In the genomic region with DNA sequence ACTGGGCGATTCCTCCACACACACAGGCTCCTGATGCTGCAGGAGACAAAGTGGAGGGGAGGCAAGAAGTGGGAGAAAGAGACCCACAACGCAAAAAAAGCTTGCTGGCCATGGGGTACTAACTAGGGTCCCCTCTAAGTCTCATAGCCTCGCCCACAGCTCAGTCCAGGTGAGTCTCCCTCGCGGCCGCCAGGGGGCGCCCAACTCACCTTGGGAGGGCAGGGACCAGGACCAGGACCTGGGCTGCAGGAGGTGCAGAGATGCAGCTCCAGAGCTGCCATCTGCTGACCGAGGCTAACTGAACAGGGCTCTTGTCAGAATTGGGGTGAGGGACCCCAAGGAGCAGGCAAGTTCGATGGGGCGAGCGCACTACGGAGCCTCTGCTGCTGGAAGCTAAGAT, we compare ENCODE assay signal across 8 mouse cellular contexts. TPM values are rescaled to one million over a fixed set of nuclear protein-coding genes. Genes with fewer than 3 reads are reported as not detected.
DNase-seq lines count a peak whose midpoint lies in the region; ATAC-seq lines count a peak whose summit lies in the region.

No protein-coding gene starts in this region.

- no peaks in the 10 kb centered on the region for H3K4me1 ChIP-seq in heart, embryonic 11.5 days (ENCODE audit: control insufficient read depth, insufficient read depth, low read length)
- H3K4me1 ChIP-seq in embryonic facial prominence, embryonic 13.5 days = 0 out of 2 replicates have a peak, but pooled peaks cover 2% of the 10 kb centered on the region
- peaks cover 5% of the 10 kb centered on the region; the same call in 1 of the 2 replicates for H3K4me1 ChIP-seq in limb, embryonic 10.5 days
- no peaks in the 10 kb centered on the region for H3K4me1 ChIP-seq in midbrain, embryonic 14.5 days (ENCODE audit: control insufficient read depth, insufficient read depth, low read length)
- no peaks in the 10 kb centered on the region for H3K4me1 ChIP-seq in stomach, embryonic 14.5 days (ENCODE audit: control insufficient read depth, insufficient read depth, low read length)

- no peak overlapping the region for H3K27ac ChIP-seq in heart, embryonic 11.5 days (ENCODE audit: low read depth, low read length)
- no peak overlapping the region for H3K27ac ChIP-seq in embryonic facial prominence, embryonic 13.5 days
- no peak overlapping the region for H3K27ac ChIP-seq in limb, embryonic 10.5 days
- no peak overlapping the region for H3K27ac ChIP-seq in midbrain, embryonic 14.5 days (replicated peaks; ENCODE audit: low read depth, low read length)
- H3K27ac ChIP-seq in stomach, embryonic 14.5 days (ENCODE audit: low read length) = no peak overlapping the region

- H3K4me3 ChIP-seq in heart, embryonic 11.5 days (ENCODE audit: low read depth, low read length) = no peak overlapping the region
- no peak overlapping the region for H3K4me3 ChIP-seq in embryonic facial prominence, embryonic 13.5 days
- no peak overlapping the region for H3K4me3 ChIP-seq in limb, embryonic 10.5 days
- no peak overlapping the region for H3K4me3 ChIP-seq in midbrain, embryonic 14.5 days (replicated peaks; ENCODE audit: low read depth, low read length)
- no peak overlapping the region for H3K4me3 ChIP-seq in stomach, embryonic 14.5 days (ENCODE audit: low read depth, low read length)

- no peak overlapping the region for H3K9ac ChIP-seq in heart, embryonic 11.5 days (ENCODE audit: low read depth, low read length)
- no peak overlapping the region for H3K9ac ChIP-seq in embryonic facial prominence, embryonic 13.5 days
- no peak overlapping the region for H3K9ac ChIP-seq in midbrain, embryonic 14.5 days (replicated peaks; ENCODE audit: low read length)
- no peak overlapping the region for H3K9ac ChIP-seq in stomach, embryonic 14.5 days (replicated peaks; ENCODE audit: low read depth, low read length)

- DNase-seq in heart, adult 11 months = peak; percentile 91
- DNase-seq in adrenal gland, postnatal 4 days (ENCODE audit: low spot score in 2 of 2) = peak; percentile 15 to 25
- peak; percentile 59 for DNase-seq in heart, postnatal 4 days
- DNase-seq in limb, embryonic 10.5 days (ENCODE audit: low spot score) = peak; percentile 86
- peak; percentile 76 for DNase-seq in midbrain, embryonic 14.5 days

- H3K36me3 ChIP-seq in heart, embryonic 11.5 days (ENCODE audit: control insufficient read depth, insufficient read depth, low read length) = no peaks in the 10 kb centered on the region
- H3K36me3 ChIP-seq in embryonic facial prominence, embryonic 13.5 days = no peaks in the 10 kb centered on the region
- H3K36me3 ChIP-seq in limb, embryonic 10.5 days = no peaks in the 10 kb centered on the region
- no peaks in the 10 kb centered on the region for H3K36me3 ChIP-seq in midbrain, embryonic 14.5 days (ENCODE audit: control insufficient read depth, insufficient read depth, low read length)
- no peaks in the 10 kb centered on the region for H3K36me3 ChIP-seq in stomach, embryonic 14.5 days (ENCODE audit: control insufficient read depth, insufficient read depth, low read length)

- H3K4me2 ChIP-seq in heart, embryonic 11.5 days = no peak overlapping the region
- peak overlapping the region; percentile 34 for H3K4me2 ChIP-seq in embryonic facial prominence, embryonic 13.5 days
- no peak overlapping the region for H3K4me2 ChIP-seq in midbrain, embryonic 14.5 days (ENCODE audit: low read length)
- no peak overlapping the region for H3K4me2 ChIP-seq in stomach, embryonic 14.5 days (replicated peaks; ENCODE audit: low read depth, low read length)

- H3K9me3 ChIP-seq in heart, embryonic 11.5 days (replicated peaks; ENCODE audit: control insufficient read depth, low read length) = no peaks in the 10 kb centered on the region
- H3K9me3 ChIP-seq in embryonic facial prominence, embryonic 13.5 days = no peaks in the 10 kb centered on the region
- no peaks in the 10 kb centered on the region for H3K9me3 ChIP-seq in limb, embryonic 10.5 days (replicated peaks)
- no peaks in the 10 kb centered on the region for H3K9me3 ChIP-seq in midbrain, embryonic 14.5 days (ENCODE audit: control insufficient read depth, low read length)
- no peaks in the 10 kb centered on the region for H3K9me3 ChIP-seq in stomach, embryonic 14.5 days (ENCODE audit: control insufficient read depth, low read depth, low read length)

- ATAC-seq in heart, embryonic 11.5 days (replicated peaks; ENCODE audit: insufficient number of reproducible peaks, low FRiP score, low TSS enrichment) = no peak
- ATAC-seq in embryonic facial prominence, embryonic 13.5 days (ENCODE audit: insufficient number of reproducible peaks, insufficient read depth, low FRiP score, low TSS enrichment, low read depth) = peak; percentile 52
- peak; percentile 46; the same call in 1 of the 2 replicates for ATAC-seq in midbrain, embryonic 14.5 days (ENCODE audit: low FRiP score, low TSS enrichment)
- ATAC-seq in stomach, embryonic 14.5 days (ENCODE audit: insufficient number of reproducible peaks, insufficient read depth, low FRiP score, low read depth) = 0 out of 2 replicates have a peak, but pooled peaks have one; percentile 72

- peaks cover 5% of the 10 kb centered on the region; the same call in 1 of the 2 replicates for H3K27me3 ChIP-seq in heart, embryonic 11.5 days (ENCODE audit: control insufficient read depth, insufficient read depth, low read length)
- H3K27me3 ChIP-seq in embryonic facial prominence, embryonic 13.5 days = no peaks in the 10 kb centered on the region
- no peaks in the 10 kb centered on the region for H3K27me3 ChIP-seq in limb, embryonic 10.5 days (ENCODE audit: low read depth, poor library complexity, severe bottlenecking)
- H3K27me3 ChIP-seq in midbrain, embryonic 14.5 days (ENCODE audit: control insufficient read depth, insufficient read depth, low read length) = no peaks in the 10 kb centered on the region
- H3K27me3 ChIP-seq in stomach, embryonic 14.5 days (ENCODE audit: control insufficient read depth, insufficient read depth, low read length) = no peaks in the 10 kb centered on the region

- 10% methylated on average over 12 of the region's 12 CpGs for WGBS in heart, embryonic 11.5 days (ENCODE audit: insufficient replicate concordance)
- 9% methylated on average over 12 of the region's 12 CpGs for WGBS in embryonic facial prominence, embryonic 13.5 days
- 10% methylated on average over 12 of the region's 12 CpGs for WGBS in limb, embryonic 10.5 days
- WGBS in midbrain, embryonic 14.5 days = 11% methylated on average over 12 of the region's 12 CpGs
- 11% methylated on average over 12 of the region's 12 CpGs for WGBS in stomach, embryonic 14.5 days

RNA-seq across cellular contexts. Expression of gene Fcrl5, which starts 24.4 kb away (rescaled TPM):
- not detected in 2 replicates for polyA plus RNA-seq in heart, embryonic 11.5 days (2014; fragmentation: Nextera tagmentation; extraction: Ambion mirVana)
- not detected for total RNA-seq in adrenal gland, postnatal 4 days (2021)
- polyA plus RNA-seq in embryonic facial prominence, embryonic 13.5 days (2015; fragmentation: Nextera tagmentation; extraction: Ambion mirVana) = not detected in 2 replicates
- total RNA-seq in heart, postnatal 4 days (2021) = not detected
- polyA plus RNA-seq in limb, embryonic 10.5 days (2016; fragmentation: Nextera tagmentation; extraction: Ambion mirVana) = not detected in 2 replicates
- polyA plus RNA-seq in midbrain, embryonic 14.5 days (2014; fragmentation: Nextera tagmentation; extraction: Ambion mirVana) = not detected in 2 replicates
- not detected in 2 replicates for polyA plus RNA-seq in stomach, embryonic 14.5 days (2014; fragmentation: Nextera tagmentation; extraction: Ambion mirVana)

RNA-seq across cellular contexts. Expression of gene Fcrl1, which starts 35.0 kb away (rescaled TPM):
- 0.48 TPM in 1 of 2 replicates, not detected in the other for polyA plus RNA-seq in heart, embryonic 11.5 days (2014; fragmentation: Nextera tagmentation; extraction: Ambion mirVana)
- total RNA-seq in adrenal gland, postnatal 4 days (2021) = under 1 TPM; 0.34 to 0.45 TPM
- polyA plus RNA-seq in embryonic facial prominence, embryonic 13.5 days (2015; fragmentation: Nextera tagmentation; extraction: Ambion mirVana) = 0.28 TPM in 1 of 2 replicates, not detected in the other
- not detected for total RNA-seq in heart, postnatal 4 days (2021)
- 0.10 TPM in 1 of 2 replicates, not detected in the other for polyA plus RNA-seq in limb, embryonic 10.5 days (2016; fragmentation: Nextera tagmentation; extraction: Ambion mirVana)
- 0.13 TPM in 1 of 2 replicates, not detected in the other for polyA plus RNA-seq in midbrain, embryonic 14.5 days (2014; fragmentation: Nextera tagmentation; extraction: Ambion mirVana)
- polyA plus RNA-seq in stomach, embryonic 14.5 days (2014; fragmentation: Nextera tagmentation; extraction: Ambion mirVana) = 0.20 and 0.54 TPM in 2 replicates

RNA-seq across cellular contexts. Expression of gene Cd5l, which starts 53.5 kb away (rescaled TPM):
- polyA plus RNA-seq in heart, embryonic 11.5 days (2014; fragmentation: Nextera tagmentation; extraction: Ambion mirVana) = 0.31 TPM in 1 of 2 replicates, not detected in the other
- 10 to 100 TPM in 1 of 2 experiments, 1 to 10 TPM in 1; 2.1 to 11.9 TPM for total RNA-seq in adrenal gland, postnatal 4 days (2021)
- polyA plus RNA-seq in embryonic facial prominence, embryonic 13.5 days (2015; fragmentation: Nextera tagmentation; extraction: Ambion mirVana) = 0.13 and 0.80 TPM in 2 replicates
- under 1 TPM in 1 of 2 experiments, not detected in 1; 0.14 TPM for total RNA-seq in heart, postnatal 4 days (2021)
- polyA plus RNA-seq in limb, embryonic 10.5 days (2016; fragmentation: Nextera tagmentation; extraction: Ambion mirVana) = not detected in 2 replicates
- not detected in 2 replicates for polyA plus RNA-seq in midbrain, embryonic 14.5 days (2014; fragmentation: Nextera tagmentation; extraction: Ambion mirVana)
- 0.15 and 0.35 TPM in 2 replicates for polyA plus RNA-seq in stomach, embryonic 14.5 days (2014; fragmentation: Nextera tagmentation; extraction: Ambion mirVana)

Comparison
In these comparisons a context has a peak if more than half of its experiments do, and no peak if none do; other contexts are left out.
1. DNase-seq: peak in every context shown above with its lines; median percentile 91 in heart, adult 11 months; 86 in limb, embryonic 10.5 days; 76 in midbrain, embryonic 14.5 days; 59 in heart, postnatal 4 days; 20 in adrenal gland, postnatal 4 days.